Mouse (Mus musculus): Measurements from ENCODE around the gene Cdh12. TPM values are rescaled to one million over a fixed set of nuclear protein-coding genes. Genes with fewer than 3 reads are reported as not detected.
"Not testable (repeated sequence)": the region's sequence is repeated elsewhere in the genome, so short reads cannot be mapped to it uniquely, and the experiment has no call there.

Cdh12 gene
- polyA plus RNA-seq, 1 experiment from 2014 or later, result 0.37 TPM

GRCm38 (mm10) chr15:21210089-21210488, 761.0 kb downstream of the Cdh12 start:
- not testable (repeated sequence) for ATAC-seq; H3K9me3 ChIP-seq (ENCODE audit: control insufficient read depth, low read length); H3K4me3 ChIP-seq (ENCODE audit: low read length)

GRCm38 (mm10) chr15:21223006-21223405, 773.9 kb downstream of the Cdh12 start:
- ATAC-seq, result no peak
- H3K4me1 ChIP-seq (ENCODE audit: control insufficient read depth, insufficient read depth, low read length), result no peaks in the 10 kb centered on the region
- H3K36me3 ChIP-seq (ENCODE audit: control insufficient read depth, insufficient read depth, low read length), result no peaks in the 10 kb centered on the region
- no peak overlapping the region for H3K4me2 ChIP-seq (ENCODE audit: low read depth, low read length)
- no peak overlapping the region for H3K4me3 ChIP-seq (ENCODE audit: low read length)
- H3K27me3 ChIP-seq (replicated peaks; ENCODE audit: control insufficient read depth, insufficient read depth, low read length), result no peaks in the 10 kb centered on the region
- no peak overlapping the region for H3K9ac ChIP-seq (ENCODE audit: low read depth, low read length)
- H3K9me3 ChIP-seq (ENCODE audit: control insufficient read depth, low read length), result no peaks in the 10 kb centered on the region
- WGBS, result 90% methylated on average over 5 of the region's 5 CpGs
- no peak overlapping the region for H3K27ac ChIP-seq (ENCODE audit: low read length)

More at GRCm38 (mm10) chr15:21210089-21210488, 761.0 kb downstream of the Cdh12 start:
- not testable (repeated sequence) for H3K4me1 ChIP-seq (ENCODE audit: control insufficient read depth, insufficient read depth, low read length); H3K9ac ChIP-seq (ENCODE audit: low read depth, low read length); H3K27me3 ChIP-seq (replicated peaks; ENCODE audit: control insufficient read depth, insufficient read depth, low read length); H3K36me3 ChIP-seq (ENCODE audit: control insufficient read depth, insufficient read depth, low read length); H3K27ac ChIP-seq (ENCODE audit: low read length); H3K4me2 ChIP-seq (ENCODE audit: low read depth, low read length)
- WGBS, result 83% methylated on average over 2 of the region's 2 CpGs

- ATAC-seq, result no peak
- Histone ChIP-seq H3K9ac (ENCODE audit: low read depth, low read length) (no peak overlapping the region), H3K4me2 (ENCODE audit: low read depth, low read length) (no peak overlapping the region), H3K27me3 (replicated peaks; ENCODE audit: control insufficient read depth, insufficient read depth, low read length) (no peaks in the 10 kb centered on the region), H3K4me3 (ENCODE audit: low read length) (no peak overlapping the region), H3K9me3 (ENCODE audit: control insufficient read depth, low read length) (no peaks in the 10 kb centered on the region), H3K36me3 (ENCODE audit: control insufficient read depth, insufficient read depth, low read length) (no peaks in the 10 kb centered on the region), H3K27ac (ENCODE audit: low read length) (no peak overlapping the region), H3K4me1 (ENCODE audit: control insufficient read depth, insufficient read depth, low read length) (no peaks in the 10 kb centered on the region)
- WGBS, result 83% methylated on average over 2 of the region's 2 CpGs
Observed at GRCm38 (mm10) chr15:21261318-21261717, 812.3 kb downstream of the Cdh12 start.

- Histone ChIP-seq H3K4me3 (ENCODE audit: low read length) (no peak overlapping the region), H3K9ac (ENCODE audit: low read depth, low read length) (no peak overlapping the region), H3K9me3 (ENCODE audit: control insufficient read depth, low read length) (no peaks in the 10 kb centered on the region), H3K27me3 (replicated peaks; ENCODE audit: control insufficient read depth, insufficient read depth, low read length) (no peaks in the 10 kb centered on the region), H3K4me2 (ENCODE audit: low read depth, low read length) (no peak overlapping the region), H3K4me1 (ENCODE audit: control insufficient read depth, insufficient read depth, low read length) (no peaks in the 10 kb centered on the region), H3K27ac (ENCODE audit: low read length) (no peak overlapping the region), H3K36me3 (ENCODE audit: control insufficient read depth, insufficient read depth, low read length) (no peaks in the 10 kb centered on the region)
- 91% methylated on average over 1 of the region's 1 CpGs for whole genome bisulfite sequencing
- no peak for ATAC-seq
Observed at GRCm38 (mm10) chr15:21269856-21270255, 820.8 kb downstream of the Cdh12 start.

- Histone ChIP-seq H3K27ac (ENCODE audit: low read length) (no peak overlapping the region), H3K36me3 (ENCODE audit: control insufficient read depth, insufficient read depth, low read length) (no peaks in the 10 kb centered on the region), H3K4me2 (ENCODE audit: low read depth, low read length) (no peak overlapping the region), H3K9ac (ENCODE audit: low read depth, low read length) (no peak overlapping the region), H3K27me3 (replicated peaks; ENCODE audit: control insufficient read depth, insufficient read depth, low read length) (no peaks in the 10 kb centered on the region), H3K4me3 (ENCODE audit: low read length) (no peak overlapping the region), H3K4me1 (ENCODE audit: control insufficient read depth, insufficient read depth, low read length) (no peaks in the 10 kb centered on the region), H3K9me3 (ENCODE audit: control insufficient read depth, low read length) (no peaks in the 10 kb centered on the region)
- 92% methylated on average over 1 of the region's 1 CpGs for WGBS
- no peak for ATAC-seq
Observed at GRCm38 (mm10) chr15:21297051-21297450, 848.0 kb downstream of the Cdh12 start.

GRCm38 (mm10) chr15:21315457-21315856, 866.4 kb downstream of the Cdh12 start:
- no peak overlapping the region for H3K4me3 ChIP-seq (ENCODE audit: low read length)
- no peak overlapping the region for H3K27ac ChIP-seq (ENCODE audit: low read length)
- no peak overlapping the region for H3K4me2 ChIP-seq (ENCODE audit: low read depth, low read length)
- 76% methylated on average over 3 of the region's 3 CpGs for WGBS
- no peaks in the 10 kb centered on the region for H3K4me1 ChIP-seq (ENCODE audit: control insufficient read depth, insufficient read depth, low read length)
- no peaks in the 10 kb centered on the region for H3K36me3 ChIP-seq (ENCODE audit: control insufficient read depth, insufficient read depth, low read length)
- H3K27me3 ChIP-seq (replicated peaks; ENCODE audit: control insufficient read depth, insufficient read depth, low read length), result no peaks in the 10 kb centered on the region
- no peaks in the 10 kb centered on the region for H3K9me3 ChIP-seq (ENCODE audit: control insufficient read depth, low read length)
- no peak for ATAC-seq
- no peak overlapping the region for H3K9ac ChIP-seq (ENCODE audit: low read depth, low read length)

GRCm38 (mm10) chr15:21343853-21344252, 894.8 kb downstream of the Cdh12 start:
- Histone ChIP-seq H3K27me3 (replicated peaks; ENCODE audit: control insufficient read depth, insufficient read depth, low read length) (no peaks in the 10 kb centered on the region), H3K27ac (ENCODE audit: low read length) (no peak overlapping the region), H3K4me3 (ENCODE audit: low read length) (no peak overlapping the region), H3K9me3 (ENCODE audit: control insufficient read depth, low read length) (no peaks in the 10 kb centered on the region), H3K4me1 (ENCODE audit: control insufficient read depth, insufficient read depth, low read length) (no peaks in the 10 kb centered on the region), H3K9ac (ENCODE audit: low read depth, low read length) (no peak overlapping the region), H3K4me2 (ENCODE audit: low read depth, low read length) (no peak overlapping the region), H3K36me3 (ENCODE audit: control insufficient read depth, insufficient read depth, low read length) (no peaks in the 10 kb centered on the region)
- no peak for ATAC-seq

GRCm38 (mm10) chr15:21344323-21344722, 895.3 kb downstream of the Cdh12 start:
- H3K27me3 ChIP-seq (replicated peaks; ENCODE audit: control insufficient read depth, insufficient read depth, low read length), result no peaks in the 10 kb centered on the region
- no peak overlapping the region for H3K27ac ChIP-seq (ENCODE audit: low read length)
- H3K4me3 ChIP-seq (ENCODE audit: low read length), result no peak overlapping the region
- H3K4me2 ChIP-seq (ENCODE audit: low read depth, low read length), result no peak overlapping the region
- H3K4me1 ChIP-seq (ENCODE audit: control insufficient read depth, insufficient read depth, low read length), result no peaks in the 10 kb centered on the region
- WGBS, result 49% methylated on average over 2 of the region's 2 CpGs
- no peak for ATAC-seq
- H3K36me3 ChIP-seq (ENCODE audit: control insufficient read depth, insufficient read depth, low read length), result no peaks in the 10 kb centered on the region
- no peaks in the 10 kb centered on the region for H3K9me3 ChIP-seq (ENCODE audit: control insufficient read depth, low read length)
- H3K9ac ChIP-seq (ENCODE audit: low read depth, low read length), result no peak overlapping the region

GRCm38 (mm10) chr15:21344749-21345148, 895.7 kb downstream of the Cdh12 start:
- no peak overlapping the region for H3K27ac ChIP-seq (ENCODE audit: low read length)
- no peaks in the 10 kb centered on the region for H3K4me1 ChIP-seq (ENCODE audit: control insufficient read depth, insufficient read depth, low read length)
- no peak overlapping the region for H3K4me2 ChIP-seq (ENCODE audit: low read depth, low read length)
- no peaks in the 10 kb centered on the region for H3K27me3 ChIP-seq (replicated peaks; ENCODE audit: control insufficient read depth, insufficient read depth, low read length)
- H3K4me3 ChIP-seq (ENCODE audit: low read length), result no peak overlapping the region
- no peaks in the 10 kb centered on the region for H3K9me3 ChIP-seq (ENCODE audit: control insufficient read depth, low read length)
- no peaks in the 10 kb centered on the region for H3K36me3 ChIP-seq (ENCODE audit: control insufficient read depth, insufficient read depth, low read length)
- no peak for ATAC-seq
- 59% methylated on average over 3 of the region's 3 CpGs for WGBS
- H3K9ac ChIP-seq (ENCODE audit: low read depth, low read length), result no peak overlapping the region

- no peak overlapping the region for H3K4me3 ChIP-seq (ENCODE audit: low read length)
- no peaks in the 10 kb centered on the region for H3K9me3 ChIP-seq (ENCODE audit: control insufficient read depth, low read length)
- no peak overlapping the region for H3K9ac ChIP-seq (ENCODE audit: low read depth, low read length)
- no peaks in the 10 kb centered on the region for H3K36me3 ChIP-seq (ENCODE audit: control insufficient read depth, insufficient read depth, low read length)
- no peak for ATAC-seq
- H3K27ac ChIP-seq (ENCODE audit: low read length), result no peak overlapping the region
- 88% methylated on average over 5 of the region's 5 CpGs for WGBS
- H3K4me2 ChIP-seq (ENCODE audit: low read depth, low read length), result no peak overlapping the region
- H3K27me3 ChIP-seq (replicated peaks; ENCODE audit: control insufficient read depth, insufficient read depth, low read length), result no peaks in the 10 kb centered on the region
- H3K4me1 ChIP-seq (ENCODE audit: control insufficient read depth, insufficient read depth, low read length), result no peaks in the 10 kb centered on the region
Observed at GRCm38 (mm10) chr15:21355356-21356101, 906.5 kb downstream of the Cdh12 start.

Measured in intestine, embryonic 16.5 days (tissue).